Mouse (Mus musculus) left cerebral cortex, adult 9 months (tissue): ENCODE measurements around the gene Morn4.

Experiments
- DNase-seq, 2 experiments: peaks; one replicate each; pipeline ENCODE4 v3.0.0; 2022; ENCODE audit warnings: low spot score in 2 of 2

Morn4 gene

DNA sequence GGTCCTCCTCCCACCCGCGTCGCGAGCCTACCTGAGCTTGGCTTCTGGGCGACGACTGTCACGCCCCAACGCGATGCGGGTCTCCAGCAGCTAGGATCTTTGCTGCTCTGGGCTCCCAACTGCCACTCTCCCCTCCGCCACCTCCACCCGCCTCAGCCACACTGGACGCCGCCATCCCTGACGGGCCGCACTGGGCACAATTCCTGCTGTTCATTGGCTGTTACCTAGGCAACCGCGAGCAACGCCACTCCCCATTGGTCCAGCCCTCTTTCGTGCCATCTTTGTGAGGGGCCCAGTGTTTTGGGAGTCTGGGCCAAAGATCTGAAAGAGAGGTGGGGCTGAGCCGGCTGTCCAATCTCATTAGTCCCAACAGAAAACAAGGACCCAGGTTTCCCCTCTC, at the start of gene Morn4:
Gene Morn4, minus strand, starts transcription at position 192 of the 400 bp plus-strand sequence.
- peak; percentile 81 to 94 for DNase-seq

DNA sequence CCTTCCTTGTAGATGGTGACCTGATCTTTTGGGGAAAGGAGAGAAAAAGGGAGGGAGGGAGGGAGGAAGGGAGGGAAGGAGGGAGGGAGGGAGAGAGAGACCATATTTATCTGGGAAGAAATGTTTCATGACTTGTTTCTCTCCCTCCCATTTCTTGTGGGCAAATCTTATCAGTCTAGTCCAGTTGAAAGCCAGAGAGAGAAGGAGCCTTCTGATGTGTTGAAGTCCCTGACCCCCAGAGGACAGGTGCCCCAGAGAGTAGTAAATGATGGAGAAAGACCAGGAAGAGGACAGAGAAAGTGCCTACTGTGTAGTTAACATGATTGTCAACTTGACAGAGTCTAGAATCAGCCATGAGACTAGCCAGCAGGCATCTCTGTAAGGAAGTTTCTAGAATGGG, 48.9 kb upstream of the Morn4 start:
- no peak for DNase-seq

GRCm38 (mm10) chr19:42131101-42131500, 44.9 kb upstream of the Morn4 start:
- DNase-seq = no peak

- no peak for DNase-seq
Observed at GRCm38 (mm10) chr19:42130294-42130606, 44.1 kb upstream of the Morn4 start.

- no peak for DNase-seq
Observed at GRCm38 (mm10) chr19:42129509-42130293, 43.5 kb upstream of the Morn4 start.

GRCm38 (mm10) chr19:42128787-42129508, 42.8 kb upstream of the Morn4 start, which contains the start of gene Avpi1:
Gene Avpi1 (minus strand): TSS chr19:42129059.
- DNase-seq = peak; percentile 97 to 98

DNA sequence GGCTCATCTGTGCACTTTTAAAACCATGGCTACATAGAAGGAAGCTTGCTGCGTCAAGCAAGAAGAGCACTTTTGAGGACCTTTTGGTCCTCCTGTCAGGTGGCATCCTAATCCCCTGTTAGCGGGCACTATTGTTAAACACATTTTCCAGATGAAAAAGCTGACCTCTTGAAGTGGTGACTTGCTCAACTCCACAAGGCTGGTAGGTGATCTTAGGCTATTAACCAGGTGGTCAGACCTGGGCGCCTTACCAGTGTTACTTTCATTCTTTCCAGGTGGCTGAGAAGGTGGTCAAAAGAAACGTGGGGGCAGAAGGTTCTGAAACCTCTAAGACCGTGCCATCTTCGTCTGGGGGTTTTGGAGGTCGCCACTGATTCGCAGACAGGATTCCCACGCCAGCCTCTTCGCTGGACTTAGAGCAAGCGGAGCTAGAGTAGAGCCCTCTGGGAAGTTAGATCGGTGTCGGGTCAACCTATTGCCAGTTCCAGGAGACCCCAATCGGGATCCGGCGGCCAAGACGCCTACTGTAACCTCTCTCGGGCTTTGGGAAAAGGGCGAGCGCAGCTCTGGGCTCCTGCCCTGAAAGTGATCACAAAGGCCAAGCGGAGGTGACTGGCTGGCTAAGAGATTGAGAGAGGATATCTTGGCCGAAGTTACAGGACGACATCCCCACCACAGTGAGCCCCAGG, 42.0 kb upstream of the Morn4 start:
- DNase-seq = no peak

DNA sequence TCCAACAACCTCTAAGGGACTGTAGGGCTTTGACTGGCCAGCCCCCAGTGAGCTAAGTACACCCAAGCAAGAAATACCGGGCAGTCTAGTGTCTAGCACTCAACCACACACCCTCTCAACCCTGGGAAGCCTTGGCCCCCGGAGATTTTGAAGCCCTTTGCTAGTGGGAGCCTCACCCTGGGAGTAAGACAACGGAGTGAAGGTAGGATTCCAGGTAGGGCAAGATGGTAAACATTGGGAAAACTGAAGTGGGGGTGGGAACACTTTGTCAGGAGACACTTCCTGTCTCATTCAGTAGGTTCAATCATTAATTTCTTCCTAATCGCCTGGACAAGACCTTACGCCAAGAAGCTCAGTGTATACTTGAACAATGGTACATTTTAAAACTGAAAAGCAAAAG, 40.9 kb upstream of the Morn4 start:
- DNase-seq = no peak

DNA sequence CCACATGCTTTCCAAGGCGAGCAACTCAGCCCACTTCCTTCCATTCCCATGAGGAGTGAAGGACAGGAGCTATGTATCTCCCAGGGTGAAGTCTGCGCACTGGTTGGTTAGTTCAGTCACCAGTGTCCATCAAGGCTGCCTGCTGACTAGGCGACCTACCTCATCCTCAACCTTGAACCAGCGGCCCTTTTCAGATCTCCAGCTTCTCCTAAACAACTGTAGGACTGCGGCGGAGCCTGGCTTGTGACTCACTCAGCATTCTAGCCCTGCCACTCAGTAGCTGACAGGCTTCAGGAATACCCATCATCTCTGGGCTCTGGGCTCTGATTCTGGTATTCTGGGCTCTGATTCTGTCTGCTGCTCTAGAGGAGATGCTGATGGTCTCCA, 40.1 kb upstream of the Morn4 start:
- DNase-seq = no peak

DNA sequence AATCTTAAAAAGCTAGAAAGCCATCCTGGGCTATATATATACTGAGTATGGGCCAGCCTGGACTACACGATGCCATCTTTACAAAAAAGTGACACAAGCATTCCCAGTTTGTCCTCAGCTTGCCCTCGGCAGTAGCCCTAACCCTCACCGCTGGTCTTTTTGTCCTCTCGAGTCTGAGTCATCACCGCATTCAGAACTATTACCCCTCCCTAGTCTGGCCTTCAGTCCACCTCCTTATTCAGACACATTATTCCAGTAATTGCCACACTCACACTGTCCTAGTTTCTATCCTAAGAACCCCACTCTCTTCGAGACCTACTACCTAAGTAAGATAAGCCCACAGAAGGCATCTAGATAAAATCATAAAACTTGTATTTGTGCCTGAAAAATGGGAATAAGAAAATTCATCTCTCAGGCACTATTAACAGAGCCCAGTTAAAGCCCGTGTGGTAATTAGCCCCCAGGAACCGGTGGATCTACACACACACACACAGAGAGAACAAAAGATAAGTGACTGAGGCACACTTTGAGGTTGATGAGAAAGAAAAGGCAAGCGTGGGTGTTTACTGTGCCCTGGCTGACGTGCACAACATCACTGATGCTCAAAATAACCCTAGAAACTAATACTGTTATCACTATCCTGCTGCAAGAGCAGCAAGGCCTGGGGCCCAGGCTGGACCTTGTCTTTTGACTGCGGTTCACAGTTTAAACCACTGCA, 39.5 kb upstream of the Morn4 start:
- no peak for DNase-seq

- DNase-seq = no peak
Observed at GRCm38 (mm10) chr19:42124684-42125083, 38.5 kb upstream of the Morn4 start.

- DNase-seq = no peak
Observed at GRCm38 (mm10) chr19:42120451-42120850, 34.3 kb upstream of the Morn4 start.

- no peak for DNase-seq
Observed at GRCm38 (mm10) chr19:42118596-42118995, 32.4 kb upstream of the Morn4 start.

DNA sequence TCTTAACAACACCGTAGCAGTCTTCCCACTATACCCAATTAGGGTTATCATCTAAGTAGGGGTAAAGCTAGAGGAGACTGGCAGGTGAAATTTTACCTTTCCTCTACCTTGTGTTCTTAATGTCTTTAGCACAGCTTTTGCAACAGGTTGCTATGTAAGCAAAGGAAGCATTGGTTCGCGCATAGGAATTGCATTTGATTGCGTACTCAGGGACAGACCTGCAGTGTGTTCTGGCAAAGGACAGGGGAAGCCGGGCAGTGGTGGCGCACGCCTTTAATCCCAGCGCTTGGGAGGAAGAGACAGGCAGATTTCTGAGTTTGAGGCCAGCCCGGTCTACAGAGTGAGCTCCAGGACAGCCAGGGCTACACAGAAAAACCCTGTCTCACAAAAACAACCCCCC, 32.0 kb upstream of the Morn4 start:
- DNase-seq = no peak

DNA sequence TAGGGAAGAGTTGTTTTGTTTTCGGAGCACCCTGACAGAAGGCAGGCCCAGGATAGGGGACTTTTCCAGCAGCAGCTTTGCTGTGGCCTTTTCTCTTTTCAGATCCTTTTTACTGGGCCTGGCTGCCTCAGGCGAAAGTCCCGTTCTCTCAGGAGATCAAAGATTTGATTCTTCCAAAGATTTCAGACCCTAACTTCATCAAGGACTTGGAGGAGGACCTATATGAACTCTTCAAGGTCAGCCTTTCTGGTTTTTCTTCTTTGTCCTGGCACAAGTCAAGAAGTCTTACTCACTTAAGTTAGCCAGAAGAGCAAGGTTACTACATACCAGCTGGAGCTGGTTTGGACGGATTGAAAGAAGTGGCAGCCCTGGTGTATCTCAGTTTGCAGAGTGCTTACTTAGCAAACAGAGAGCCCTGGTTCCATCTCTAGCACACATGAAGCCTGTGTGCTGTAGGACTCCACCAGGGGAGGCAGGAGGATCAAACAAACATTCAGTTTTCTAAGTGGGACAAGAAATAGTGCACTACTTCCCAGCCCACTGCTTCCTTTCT, 29.7 kb upstream of the Morn4 start:
- no peak for DNase-seq

DNA sequence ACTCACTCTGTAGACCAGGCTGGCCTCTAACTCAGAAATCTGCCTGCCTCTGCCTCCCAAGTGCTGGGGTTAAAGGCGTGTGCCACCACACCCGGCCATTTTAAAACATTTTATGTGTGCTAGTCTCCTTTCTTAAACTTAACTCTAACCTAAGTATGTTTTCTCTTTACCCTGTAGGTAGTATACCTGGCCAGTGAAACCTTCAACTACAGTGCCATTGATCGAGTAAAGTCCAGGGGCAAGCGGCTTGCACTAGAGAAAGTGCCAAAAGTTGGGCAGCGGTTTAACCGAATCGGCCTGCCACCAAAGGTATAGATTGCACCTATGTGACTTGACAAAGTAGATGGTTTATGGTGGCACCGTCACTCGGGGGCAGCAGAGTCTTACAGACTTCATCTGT, 18.5 kb upstream of the Morn4 start:
- DNase-seq = no peak

- no peak for DNase-seq
Observed at GRCm38 (mm10) chr19:42099406-42099805, 13.2 kb upstream of the Morn4 start.

- no peak for DNase-seq
Observed at GRCm38 (mm10) chr19:42090637-42091141, 4.5 kb upstream of the Morn4 start.

DNA sequence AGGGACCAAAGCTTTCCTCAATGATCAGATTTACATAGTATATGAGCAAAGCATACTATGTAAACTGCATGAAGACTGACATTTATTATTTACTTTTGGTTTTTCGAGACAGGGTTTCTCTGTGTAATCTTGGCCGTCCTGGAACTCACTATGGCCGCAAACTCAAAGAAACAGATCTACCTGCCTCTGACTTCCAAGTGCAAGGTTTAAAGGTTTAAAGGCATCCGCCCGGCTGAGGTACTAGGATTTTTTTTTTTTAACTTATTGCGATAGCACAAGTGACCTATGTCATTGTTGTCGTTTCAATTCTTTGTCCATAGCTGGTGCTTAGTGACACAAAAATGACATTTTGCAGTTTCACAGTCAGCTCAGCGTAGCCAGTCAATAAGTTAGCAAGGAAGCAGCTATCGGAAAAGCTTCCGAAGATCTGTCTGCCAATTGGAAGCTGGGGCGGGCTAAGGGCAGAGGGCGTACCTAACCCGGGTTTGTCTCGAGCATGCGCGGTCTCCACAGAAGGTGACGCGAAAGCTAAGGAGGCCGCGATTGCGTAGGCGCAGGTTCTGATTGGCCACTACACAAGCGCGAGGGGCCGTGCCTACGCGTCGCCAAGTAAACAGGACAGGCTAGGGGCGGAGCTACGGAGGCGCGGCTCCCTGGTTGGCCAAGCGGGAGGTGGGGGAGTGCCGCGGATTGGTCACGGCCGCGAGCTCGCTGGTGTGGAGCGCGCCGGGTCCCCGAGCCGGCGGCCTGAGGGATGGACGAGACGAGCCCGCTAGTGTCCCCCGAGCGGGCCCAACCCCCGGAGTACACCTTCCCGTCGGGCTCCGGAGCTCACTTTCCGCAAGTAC, 3.8 kb upstream of the Morn4 start, which contains the start of gene Pi4k2a:
Gene Pi4k2a, plus strand, starts transcription at position 723 of the 848 bp plus-strand sequence.
- peak; percentile 100 for DNase-seq

- peak; percentile 35 to 57 for DNase-seq
Observed at GRCm38 (mm10) chr19:42089103-42089747, 3.1 kb upstream of the Morn4 start.
